Mouse (Mus musculus) heart, embryonic 14.5 days (tissue): ENCODE measurements around the gene Psmd3. TPM values are rescaled to one million over a fixed set of nuclear protein-coding genes. Genes with fewer than 3 reads are reported as not detected.
A peak's percentile ranks its signal among the peaks of the same experiment; 100 is the strongest.
"Not testable (repeated sequence)": the region's sequence is repeated elsewhere in the genome, so short reads cannot be mapped to it uniquely, and the experiment has no call there.

Experiments used
- ATAC-seq: fragments of 200-750 bp; cut with Nextera tagmentation; 2 replicates; pipeline ENCODE4 v1.8.0; 2017; ENCODE audit warnings: low read depth, moderate TSS enrichment; ENCODE audit not compliant: insufficient number of reproducible peaks, insufficient read depth, low FRiP score
- H3K27ac ChIP-seq, 2 experiments: fragments of 200-500 bp in 1 of 2; fragments of 300-500 bp in 1 of 2; sonication (generic) in 1 of 2; replicated peaks in 1 of 2; 2 replicates each; pipeline ENCODE4 v1.5.1; 2012 to 2014; ENCODE audit warnings: low read depth in 2 of 2, low read length in 2 of 2, control low read depth in 1 of 2, mild to moderate bottlenecking in 1 of 2, mixed read lengths in 1 of 2; ENCODE audit not compliant: control insufficient read depth in 1 of 2, insufficient read depth in 1 of 2
- H3K27me3 ChIP-seq: fragments of 300-500 bp; sonication (generic); 2 replicates; pipeline ENCODE4 v1.6.1; 2014; ENCODE audit warnings: mild to moderate bottlenecking, low read length, control low read depth; ENCODE audit not compliant: control insufficient read depth, insufficient read depth
- H3K36me3 ChIP-seq: fragments of 300-500 bp; sonication (generic); 2 replicates; pipeline ENCODE4 v1.6.1; 2014; ENCODE audit warnings: mild to moderate bottlenecking, control low read depth, low read length, mixed read lengths; ENCODE audit not compliant: control insufficient read depth, insufficient read depth
- H3K4me1 ChIP-seq, 2 experiments: fragments of 200-500 bp in 1 of 2; fragments of 300-500 bp in 1 of 2; sonication (generic) in 1 of 2; 2 replicates each; pipeline ENCODE4 v1.6.1; 2012 to 2014; ENCODE audit warnings: low read length in 2 of 2, control low read depth in 1 of 2, mixed read lengths in 1 of 2; ENCODE audit not compliant: control insufficient read depth in 2 of 2, insufficient read depth in 2 of 2
- H3K4me2 ChIP-seq: fragments of 300-500 bp; sonication (generic); 2 replicates; pipeline ENCODE4 v1.6.1; 2014; ENCODE audit warnings: mild to moderate bottlenecking, low read length
- H3K4me3 ChIP-seq, 2 experiments: fragments of 200-500 bp in 1 of 2; fragments of 300-500 bp in 1 of 2; sonication (generic) in 1 of 2; 2 replicates each; pipeline ENCODE4 v1.5.1; 2012 to 2014; ENCODE audit warnings: low read length in 2 of 2, mild to moderate bottlenecking in 2 of 2, control low read depth in 1 of 2, low read depth in 1 of 2, moderate library complexity in 1 of 2; ENCODE audit not compliant: control insufficient read depth in 1 of 2, insufficient read depth in 1 of 2
- H3K9ac ChIP-seq: fragments of 300-500 bp; sonication (generic); 2 replicates; pipeline ENCODE4 v1.6.1; 2014; ENCODE audit warnings: mild to moderate bottlenecking, low read length
- H3K9me3 ChIP-seq: fragments of 300-500 bp; sonication (generic); 2 replicates; pipeline ENCODE4 v1.6.1; 2016; ENCODE audit warnings: low read length, control low read depth; ENCODE audit not compliant: control insufficient read depth
- WGBS: fragments of 180-500 bp; shearing (Covaris S2); extraction: QIAGEN DNeasy Blood & Tissue Kit; methylation state at CpG from one replicate; pipeline ENCODE4 v1.1.7; 2014; 5-methylcytosine and 5-hydroxymethylcytosine counted together
- polyA plus RNA-seq: library from polyadenylated mRNA; unstranded; fragments of >200 nt; fragmentation: Nextera tagmentation; extraction: Ambion mirVana; gene quantifications from 2 replicates; pipeline ENCODE4 v1.2.1, GENCODE M21; 2014

Gene Psmd3
- polyA plus RNA-seq, 1 experiment from 2014 or later, result 120 TPM

DNA sequence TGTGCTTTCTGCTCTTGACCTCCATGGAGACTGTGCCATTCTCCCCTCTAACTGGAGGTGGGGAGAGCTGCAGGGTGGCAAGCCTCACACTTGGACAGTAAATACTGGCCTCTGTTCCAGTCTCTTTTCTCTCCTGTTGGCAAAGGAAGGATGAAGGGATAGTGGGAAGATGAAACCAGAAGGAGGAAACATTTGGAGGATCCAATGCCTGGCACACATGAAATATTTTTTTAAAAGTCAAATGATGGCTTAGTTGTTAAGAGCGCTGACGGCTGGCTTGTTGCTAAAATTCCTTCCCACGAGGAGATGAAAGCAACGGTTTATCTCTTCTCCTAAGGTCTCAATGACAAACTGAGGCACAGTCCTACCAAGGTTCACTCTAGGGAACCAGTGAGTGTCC is 52.8 kb downstream of the Psmd3 start:
- 77% methylated on average over 4 of the region's 4 CpGs for WGBS

DNA sequence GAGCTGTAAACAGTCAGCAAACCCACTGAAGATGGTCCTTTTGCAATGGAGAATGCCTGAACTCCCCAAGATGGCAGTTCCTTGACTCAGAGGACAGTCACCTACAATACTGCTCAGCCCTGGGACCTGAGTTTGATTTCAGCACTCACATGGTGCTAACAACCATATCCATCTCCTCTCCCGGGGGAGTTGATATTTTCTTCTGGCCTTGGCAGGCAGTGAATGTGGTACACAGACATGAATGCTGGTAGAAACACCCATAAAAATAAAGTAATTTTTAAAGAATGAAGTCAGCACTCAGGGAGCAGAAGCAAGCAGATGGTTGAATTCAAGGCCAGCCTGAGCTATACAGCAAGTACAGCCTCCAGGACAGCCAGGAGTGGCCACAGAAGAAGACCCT is 53.8 kb downstream of the Psmd3 start:
- Histone ChIP-seq H3K9me3 (peaks cover 3% of the 10 kb centered on the region; the same call in 1 of the 2 replicates), H3K9ac (no peak overlapping the region), H3K4me1 (peaks cover 9 to 19% of the 10 kb centered on the region in 2 experiments; a peak in 3 of 4 replicates), H3K27ac (no peak overlapping the region), H3K4me3 (no peak overlapping the region), H3K27me3 (no peaks in the 10 kb centered on the region), H3K4me2 (no peak overlapping the region), H3K36me3 (no peaks in the 10 kb centered on the region)
- no peak for ATAC-seq
- 87% methylated on average over 1 of the region's 1 CpGs for WGBS

More for the DNA sequence above, 52.8 kb downstream of the Psmd3 start:
- Histone ChIP-seq H3K4me1 (peaks cover 7 to 16% of the 10 kb centered on the region in 2 experiments; a peak in 3 of 4 replicates), H3K9me3 (peaks cover 3% of the 10 kb centered on the region; the same call in 1 of the 2 replicates), H3K36me3 (no peaks in the 10 kb centered on the region), H3K27me3 (no peaks in the 10 kb centered on the region), H3K4me3 (no peak overlapping the region), H3K27ac (no peak overlapping the region), H3K4me2 (no peak overlapping the region), H3K9ac (no peak overlapping the region)
- no peak for ATAC-seq

DNA sequence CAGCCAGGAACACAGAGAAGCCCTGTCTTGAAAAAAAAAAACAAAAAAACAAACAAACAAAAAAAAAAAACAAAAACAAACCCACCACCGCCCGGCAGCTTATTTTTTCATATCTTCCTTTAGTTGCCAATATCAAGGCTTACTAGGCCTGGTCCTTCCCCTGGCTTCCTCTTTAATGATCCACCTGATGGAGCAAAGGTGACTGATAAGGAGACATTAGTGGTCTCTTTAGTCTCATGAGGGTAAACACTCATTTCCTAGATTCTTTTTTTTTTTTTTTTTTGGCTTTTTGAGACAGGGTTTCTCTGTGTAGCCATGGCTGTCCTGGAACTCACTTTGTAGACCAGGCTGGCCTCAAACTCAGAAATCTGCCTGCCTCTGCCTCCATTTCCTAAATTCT is 54.9 kb downstream of the Psmd3 start:
- H3K4me3 ChIP-seq, H3K9ac ChIP-seq, H3K36me3 ChIP-seq, ATAC-seq, H3K9me3 ChIP-seq, H3K27me3 ChIP-seq, H3K27ac ChIP-seq, H3K4me2 ChIP-seq: not testable (repeated sequence)
- WGBS, result 87% methylated on average over 2 of the region's 2 CpGs
- peaks cover 9 to 21% of the 10 kb centered on the region in 2 experiments; a peak in 3 of 4 replicates for H3K4me1 ChIP-seq

DNA sequence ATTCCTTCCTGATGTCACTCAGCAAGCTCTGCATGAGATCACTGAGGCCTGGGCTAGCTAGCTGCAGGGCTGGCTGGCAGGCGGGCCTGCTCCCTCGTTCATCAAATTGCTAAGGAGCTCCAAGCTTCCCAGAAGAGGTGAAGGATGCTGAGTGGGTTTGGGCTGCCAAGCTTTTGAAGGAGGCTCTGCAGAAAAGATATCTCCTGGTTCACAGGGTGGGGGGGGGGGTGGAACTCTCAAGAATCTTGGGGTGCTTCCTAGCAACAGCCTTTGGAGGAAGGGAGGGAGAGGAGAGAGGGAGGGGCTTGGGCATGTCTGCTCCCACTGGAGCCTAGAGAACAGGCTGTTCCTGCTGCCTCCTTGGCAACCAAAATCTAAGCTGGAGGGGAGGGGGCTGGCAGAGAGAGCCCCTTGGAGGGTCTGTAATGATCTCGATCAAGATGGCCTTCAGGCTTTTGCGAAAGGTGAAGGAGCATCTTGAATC is 56.1 kb downstream of the Psmd3 start:
- Histone ChIP-seq H3K27me3 (no peaks in the 10 kb centered on the region), H3K4me2 (no peak overlapping the region)

DNA sequence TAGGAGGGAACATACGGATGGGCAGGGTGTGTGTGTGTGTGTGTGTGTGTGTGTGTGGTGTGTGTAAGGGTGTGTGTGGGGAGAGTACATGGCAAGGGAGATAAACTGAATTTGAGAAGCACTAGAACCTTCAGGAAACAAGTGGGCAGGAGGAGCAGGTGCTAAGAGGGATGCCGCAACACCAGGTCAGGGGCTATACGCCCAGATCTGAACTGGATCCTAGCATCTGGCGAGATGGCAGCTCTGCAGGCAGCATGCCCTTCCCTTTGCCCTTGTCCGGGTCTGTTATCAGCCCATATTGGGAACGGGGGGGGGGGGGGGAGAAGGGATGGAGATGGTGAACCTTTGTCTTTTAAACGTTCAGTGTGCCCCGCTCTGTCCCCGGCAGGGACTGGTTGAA is 56.6 kb downstream of the Psmd3 start:
- H3K27me3 ChIP-seq, result no peaks in the 10 kb centered on the region
- H3K4me3 ChIP-seq, result no peak overlapping the region
- no peak overlapping the region for H3K27ac ChIP-seq
- H3K9ac ChIP-seq, result no peak overlapping the region
- H3K4me1 ChIP-seq, result peaks cover 16 to 32% of the 10 kb centered on the region in 2 experiments
- H3K4me2 ChIP-seq, result no peak overlapping the region
- no peaks in the 10 kb centered on the region for H3K36me3 ChIP-seq
- no peak for ATAC-seq
- WGBS, result 64% methylated on average over 8 of the region's 9 CpGs
- peaks cover 3% of the 10 kb centered on the region; the same call in 1 of the 2 replicates for H3K9me3 ChIP-seq

More for the DNA sequence above, 56.1 kb downstream of the Psmd3 start:
- 41% methylated on average over 4 of the region's 4 CpGs for WGBS
- H3K4me1 ChIP-seq, result peaks cover 12 to 27% of the 10 kb centered on the region in 2 experiments
- H3K9ac ChIP-seq, result no peak overlapping the region
- H3K27ac ChIP-seq, result no peak overlapping the region
- H3K4me3 ChIP-seq, result no peak overlapping the region
- no peak for ATAC-seq
- H3K9me3 ChIP-seq, result peaks cover 3% of the 10 kb centered on the region; the same call in 1 of the 2 replicates
- no peaks in the 10 kb centered on the region for H3K36me3 ChIP-seq

DNA sequence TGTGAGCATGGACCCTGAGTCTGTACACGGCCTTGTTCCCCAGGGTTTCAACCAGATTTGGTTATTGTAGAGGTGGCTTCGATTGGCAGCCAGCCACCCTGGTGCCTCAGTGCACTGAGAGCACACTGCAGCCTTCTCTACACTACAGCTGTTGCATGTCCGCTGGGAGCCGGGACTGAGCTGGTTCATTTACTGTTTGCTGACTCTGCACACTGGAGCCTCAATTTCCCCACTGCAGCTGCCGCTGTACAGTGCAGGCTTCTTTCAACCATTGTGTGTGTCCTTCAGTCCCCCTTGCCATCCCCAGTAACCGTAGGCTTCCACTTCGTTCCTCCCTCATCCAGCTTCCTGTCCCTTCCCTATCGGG is 57.7 kb downstream of the Psmd3 start:
- Histone ChIP-seq H3K4me1 (peaks cover 27 to 43% of the 10 kb centered on the region in 2 experiments), H3K9me3 (no peaks in the 10 kb centered on the region), H3K27ac (peak overlapping the region; percentile 91 to 98), H3K27me3 (no peaks in the 10 kb centered on the region), H3K4me3 (peak overlapping the region; percentile 51 to 93), H3K36me3 (no peaks in the 10 kb centered on the region), H3K4me2 (peak overlapping the region; percentile 73), H3K9ac (peak overlapping the region; percentile 98)
- 8% methylated on average over 8 of the region's 8 CpGs for WGBS
- ATAC-seq, result no peak

DNA sequence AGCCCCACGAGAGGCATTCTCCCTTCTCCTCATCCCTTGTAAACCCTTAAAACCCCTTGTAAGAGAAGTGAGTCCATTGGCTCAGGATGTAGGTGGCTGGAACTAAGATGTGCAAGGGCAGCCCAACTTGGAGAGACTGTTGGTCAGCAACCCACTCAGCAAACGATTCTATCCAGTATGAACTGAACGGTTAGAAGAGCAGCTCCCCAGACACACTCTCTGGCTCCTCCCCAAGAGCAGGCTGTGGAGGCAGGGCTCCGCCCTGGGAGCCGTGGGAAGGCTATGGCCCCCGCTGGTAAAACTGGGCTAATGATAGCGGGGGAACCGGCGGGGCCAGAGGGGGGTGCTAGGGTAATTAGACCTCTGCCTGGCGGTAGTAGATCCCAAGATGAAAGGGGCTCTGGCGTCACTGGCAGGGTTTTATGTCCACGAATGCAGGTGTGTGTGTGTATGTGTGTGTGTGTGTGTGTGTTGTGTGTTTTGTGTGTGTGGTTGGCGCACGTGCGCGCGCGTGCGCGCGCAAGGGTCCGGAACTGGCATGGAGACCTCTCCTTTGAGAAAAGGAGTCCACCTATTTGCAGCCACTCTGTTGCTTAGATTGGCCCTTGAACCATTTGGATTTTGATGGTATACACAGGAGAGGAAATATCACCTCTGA is 58.2 kb downstream of the Psmd3 start, which contains the start of gene Thra:
Thra (plus strand) TSS at position 246 of the 658 bp plus-strand sequence.
- Histone ChIP-seq H3K4me2 (peak within 1 kb of the TSS; percentile 73), H3K9me3 (no peaks in the 10 kb centered on the region), H3K4me1 (peaks cover 27 to 48% of the 10 kb centered on the region in 2 experiments), H3K9ac (peak within 1 kb of the TSS; percentile 98), H3K4me3 (peak within 1 kb of the TSS; percentile 51 to 93), H3K27me3 (no peaks in the 10 kb centered on the region), H3K27ac (peak within 1 kb of the TSS; percentile 91 to 98), H3K36me3 (no peaks in the 10 kb centered on the region)
- WGBS, result under 1% methylated on average over 22 of the region's 22 CpGs
- peak; percentile 59 for ATAC-seq
